Mouse (Mus musculus) E14TG2a.4 (cell line): ENCODE measurements around the gene Dcaf5.

Experiments used
- CTCF ChIP-seq: conservative IDR thresholded peaks from 2 replicates; pipeline ENCODE4 v1.5.1; 2014; ENCODE audit warnings: low read length
- NANOG ChIP-seq: IDR thresholded peaks from 2 replicates; pipeline ENCODE4 v1.6.1; 2014; ENCODE audit warnings: borderline replicate concordance, low read length, mixed read lengths
- POU5F1 ChIP-seq: IDR thresholded peaks from 2 replicates; pipeline ENCODE4 v1.6.1; 2014; ENCODE audit warnings: low read length, borderline replicate concordance

- TF ChIP-seq CTCF: no peak
- TF ChIP-seq POU5F1: no peak
- TF ChIP-seq NANOG: no peak
Observed at GRCm38 (mm10) chr12:80396397-80396796, 40.0 kb downstream of the Dcaf5 start.
